ENCODE assay signal across 15 mouse cellular contexts in genomic region chr2:142560896-142561500, GRCm38 (mm10).
DNase-seq lines count a peak whose midpoint lies in the region; ATAC-seq lines count a peak whose summit lies in the region.
"Had no signal": no experiment of that assay in that cellular context is flagged by ENCODE, and none has a peak within 500 bp of the region (broad histone marks: within the 10 kb centered on the region; RNA-seq: fewer than 3 reads in every experiment).

No protein-coding gene starts in this region.

- H3K4me1 ChIP-seq in hindbrain, embryonic 12.5 days: peaks cover 3% of the 10 kb centered on the region; the same call in 1 of the 2 replicates
- H3K4me1 ChIP-seq in neural tube, embryonic 12.5 days: peaks cover 4% of the 10 kb centered on the region; the same call in 1 of the 2 replicates
- H3K4me1 ChIP-seq: embryonic facial prominence, embryonic 15.5 days; heart, embryonic 12.5 days; liver, embryonic 12.5 days; megakaryocyte, embryonic 14.5 days had no signal

- H3K4me3 ChIP-seq in hindbrain, embryonic 12.5 days: no peak overlapping the region
- no peak overlapping the region for H3K4me3 ChIP-seq in neural tube, embryonic 12.5 days
- H3K4me3 ChIP-seq: embryonic facial prominence, embryonic 15.5 days; heart, embryonic 12.5 days; liver, embryonic 12.5 days; megakaryocyte, embryonic 14.5 days had no signal

- DNase-seq in layer of hippocampus, adult 9-11 months: peak; percentile 29
- no peak for DNase-seq in layer of hippocampus, postnatal 36 days
- DNase-seq in embryo, embryonic 11 days: peak; percentile 45
- DNase-seq in gastrocnemius, postnatal 10 days: no peak
- no peak for DNase-seq in heart, postnatal 36 days
- no peak for DNase-seq in B cell, adult 2 months
- DNase-seq: kidney, adult 11 months; thymus, adult 18-20 months had no signal

- no peak overlapping the region for H3K9ac ChIP-seq in hindbrain, embryonic 12.5 days
- H3K9ac ChIP-seq in neural tube, embryonic 12.5 days: no peak overlapping the region
- H3K9ac ChIP-seq: embryonic facial prominence, embryonic 15.5 days; heart, embryonic 12.5 days; liver, embryonic 12.5 days had no signal

- WGBS in hindbrain, embryonic 12.5 days: 54% methylated on average over 4 of the region's 4 CpGs
- 54% methylated on average over 4 of the region's 4 CpGs for WGBS in neural tube, embryonic 12.5 days

- ATAC-seq in hindbrain, embryonic 12.5 days (ENCODE audit: low FRiP score): peak; percentile 86
- ATAC-seq in neural tube, embryonic 12.5 days (ENCODE audit: low FRiP score, low read depth): peak; percentile 90
- ATAC-seq: CD4-positive, CD25-positive, alpha-beta regulatory T cell, adult 4 months; liver, embryonic 12.5 days had no signal

- no peaks in the 10 kb centered on the region for H3K36me3 ChIP-seq in hindbrain, embryonic 12.5 days
- H3K36me3 ChIP-seq in neural tube, embryonic 12.5 days: no peaks in the 10 kb centered on the region
- H3K36me3 ChIP-seq: embryonic facial prominence, embryonic 15.5 days; heart, embryonic 12.5 days; liver, embryonic 12.5 days had no signal

- no peak overlapping the region for H3K27ac ChIP-seq in hindbrain, embryonic 12.5 days
- H3K27ac ChIP-seq in neural tube, embryonic 12.5 days: no peak overlapping the region
- H3K27ac ChIP-seq: embryonic facial prominence, embryonic 15.5 days; liver, embryonic 12.5 days had no signal

- H3K27me3 ChIP-seq in hindbrain, embryonic 12.5 days: no peaks in the 10 kb centered on the region
- no peaks in the 10 kb centered on the region for H3K27me3 ChIP-seq in neural tube, embryonic 12.5 days (replicated peaks)
- H3K27me3 ChIP-seq: embryonic facial prominence, embryonic 15.5 days; heart, embryonic 12.5 days; liver, embryonic 12.5 days; megakaryocyte, embryonic 14.5 days had no signal

- H3K9me3 ChIP-seq in hindbrain, embryonic 12.5 days (replicated peaks): no peaks in the 10 kb centered on the region
- H3K9me3 ChIP-seq in neural tube, embryonic 12.5 days: no peaks in the 10 kb centered on the region
- H3K9me3 ChIP-seq: embryonic facial prominence, embryonic 15.5 days; heart, embryonic 12.5 days; liver, embryonic 12.5 days had no signal

- intact Hi-C loops in heart, postnatal 36 days (cut with DNase I): no loop called here

- no peak overlapping the region for H3K4me2 ChIP-seq in hindbrain, embryonic 12.5 days (replicated peaks)
- no peak overlapping the region for H3K4me2 ChIP-seq in neural tube, embryonic 12.5 days (replicated peaks)
- H3K4me2 ChIP-seq: embryonic facial prominence, embryonic 15.5 days; heart, embryonic 12.5 days; liver, embryonic 12.5 days had no signal

Comparison
In these comparisons a context has a peak if more than half of its experiments do, and no peak if none do; other contexts are left out.
1. DNase-seq: peak in layer of hippocampus, adult 9-11 months (single experiment) and embryo, embryonic 11 days (single experiment); none in layer of hippocampus, postnatal 36 days (0 of 2), gastrocnemius, postnatal 10 days (single experiment), heart, postnatal 36 days (0 of 2) and B cell, adult 2 months (0 of 2).